Mouse (Mus musculus): ENCODE results near the gene Kcnk1. TPM values are rescaled to one million over a fixed set of nuclear protein-coding genes. Genes with fewer than 3 reads are reported as not detected.

The Kcnk1 gene
- total RNA-seq, 1 experiment: 28.0 TPM

DNA sequence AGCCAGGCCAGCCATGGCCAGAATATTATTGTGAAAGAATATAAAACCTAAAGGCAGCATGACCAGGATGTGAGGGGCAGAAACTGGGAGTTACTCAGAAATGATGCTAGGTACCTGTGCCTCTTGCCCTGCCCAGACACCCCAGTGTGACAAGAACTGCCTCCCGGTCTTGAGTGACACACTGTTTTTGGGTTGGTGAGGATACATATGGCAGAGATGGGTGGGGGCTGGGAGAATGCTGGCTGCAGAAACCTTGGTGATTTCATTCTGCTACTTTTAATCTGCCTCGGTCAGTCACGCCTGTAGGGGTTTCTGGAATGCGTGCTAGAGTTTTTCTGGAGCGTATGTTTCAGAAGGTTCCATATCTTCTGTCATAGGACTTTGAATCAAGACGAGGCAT lies 72.3 kb downstream of the Kcnk1 start:
- Histone ChIP-seq H3K9me3 (ENCODE audit: control insufficient read depth, insufficient read depth, low read depth, low read length) (no peaks in the 10 kb centered on the region), H3K36me3 (ENCODE audit: control insufficient read depth, insufficient read depth, low read length, poor library complexity, severe bottlenecking) (no peaks in the 10 kb centered on the region), H3K9ac (ENCODE audit: insufficient read depth, low read depth, low read length, poor library complexity, severe bottlenecking) (no peak overlapping the region), H3K27ac (ENCODE audit: insufficient read depth, low read depth, low read length, poor library complexity, severe bottlenecking) (no peak overlapping the region), H3K4me3 (ENCODE audit: insufficient read depth in 1 of 2, low read depth in 1 of 2, low read length in 2 of 2, poor library complexity in 1 of 2, severe bottlenecking in 1 of 2) (no peak overlapping the region), H3K4me1 (ENCODE audit: control insufficient read depth in 2 of 2, insufficient read depth in 2 of 2, low read length in 2 of 2, poor library complexity in 1 of 2) (no peaks in the 10 kb centered on the region)
- in situ Hi-C loops (cut with MboI; ENCODE audit: low sequenced_read_pairs in 2 of 2, unreplicated experiment in 2 of 2): no loop called here
- DNase-seq (ENCODE audit: low read depth, low spot score): no peak
- TF ChIP-seq MAFK (IDR thresholded peaks at IDR 0.05; ENCODE audit: insufficient read depth, low read depth, low read length): no peak
- TF ChIP-seq CHD2 (IDR thresholded peaks at IDR 0.05; ENCODE audit: low read depth, low read length): no peak
- TF ChIP-seq ZC3H11A (IDR thresholded peaks at IDR 0.05; ENCODE audit: borderline replicate concordance, low read depth, low read length): no peak
- no peak for TF ChIP-seq HCFC1 (IDR thresholded peaks at IDR 0.05; ENCODE audit: borderline replicate concordance, insufficient read depth, low read length)
- no peak for TF ChIP-seq ZNF384 (IDR thresholded peaks at IDR 0.05; ENCODE audit: low read depth, low read length)

DNA sequence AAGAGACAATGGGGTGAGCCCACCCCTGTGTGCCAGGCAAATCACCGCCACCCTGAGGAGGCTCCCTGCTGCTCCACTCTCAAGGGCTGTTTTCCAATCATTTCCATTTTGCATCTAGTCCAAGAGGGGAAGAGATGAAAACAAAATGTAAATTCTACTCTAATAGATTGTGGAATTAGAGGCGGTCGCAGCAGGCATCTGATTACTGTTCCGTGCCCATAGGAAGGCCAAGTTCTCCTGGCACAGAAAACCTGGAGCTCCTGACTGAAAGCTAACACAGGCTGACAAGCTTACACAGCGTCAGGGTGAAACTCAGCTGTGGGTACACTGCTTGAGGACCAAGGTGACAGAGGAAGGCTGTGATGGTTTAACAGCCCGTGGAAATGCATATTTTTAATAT lies 73.2 kb downstream of the Kcnk1 start:
- H3K27ac ChIP-seq (ENCODE audit: insufficient read depth, low read depth, low read length, poor library complexity, severe bottlenecking): no peak overlapping the region
- TF ChIP-seq ZC3H11A (IDR thresholded peaks at IDR 0.05; ENCODE audit: borderline replicate concordance, low read depth, low read length): no peak
- no peak for TF ChIP-seq HCFC1 (IDR thresholded peaks at IDR 0.05; ENCODE audit: borderline replicate concordance, insufficient read depth, low read length)
- TF ChIP-seq CHD2 (IDR thresholded peaks at IDR 0.05; ENCODE audit: low read depth, low read length): no peak
- TF ChIP-seq ZNF384 (IDR thresholded peaks at IDR 0.05; ENCODE audit: low read depth, low read length): no peak
- TF ChIP-seq MAFK (IDR thresholded peaks at IDR 0.05; ENCODE audit: insufficient read depth, low read depth, low read length): no peak
- H3K4me3 ChIP-seq (ENCODE audit: insufficient read depth in 1 of 2, low read depth in 1 of 2, low read length in 2 of 2, poor library complexity in 1 of 2, severe bottlenecking in 1 of 2): no peak overlapping the region
- no peaks in the 10 kb centered on the region for H3K36me3 ChIP-seq (ENCODE audit: control insufficient read depth, insufficient read depth, low read length, poor library complexity, severe bottlenecking)
- no peak overlapping the region for H3K9ac ChIP-seq (ENCODE audit: insufficient read depth, low read depth, low read length, poor library complexity, severe bottlenecking)
- DNase-seq (ENCODE audit: low read depth, low spot score): no peak
- in situ Hi-C loops (cut with MboI; ENCODE audit: low sequenced_read_pairs in 2 of 2, unreplicated experiment in 2 of 2): no loop called here
- H3K9me3 ChIP-seq (ENCODE audit: control insufficient read depth, insufficient read depth, low read depth, low read length): no peaks in the 10 kb centered on the region
- no peaks in the 10 kb centered on the region for H3K4me1 ChIP-seq (ENCODE audit: control insufficient read depth in 2 of 2, insufficient read depth in 2 of 2, low read length in 2 of 2, poor library complexity in 1 of 2)

DNA sequence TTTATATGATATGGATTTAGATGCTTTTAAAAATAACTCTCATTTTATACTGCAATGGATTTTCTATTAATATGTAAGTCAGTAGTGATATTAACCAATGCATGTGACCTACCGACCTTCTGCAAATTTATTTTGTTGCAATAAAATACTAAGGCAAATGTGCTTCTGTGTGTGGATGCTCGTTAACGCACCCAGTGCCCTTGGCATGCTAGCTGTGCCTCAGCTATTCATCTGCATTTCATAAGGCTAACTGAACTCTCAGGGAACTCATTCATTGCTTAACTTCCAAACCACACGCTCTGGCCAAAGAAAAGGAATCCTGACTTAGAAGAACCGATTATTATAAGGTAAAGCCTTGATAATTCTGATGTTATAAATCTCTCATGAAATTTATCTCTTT lies 77.7 kb downstream of the Kcnk1 start:
- Histone ChIP-seq H3K9me3 (ENCODE audit: control insufficient read depth, insufficient read depth, low read depth, low read length) (no peaks in the 10 kb centered on the region), H3K4me3 (ENCODE audit: insufficient read depth in 1 of 2, low read depth in 1 of 2, low read length in 2 of 2, poor library complexity in 1 of 2, severe bottlenecking in 1 of 2) (no peak overlapping the region), H3K9ac (ENCODE audit: insufficient read depth, low read depth, low read length, poor library complexity, severe bottlenecking) (no peak overlapping the region), H3K4me1 (ENCODE audit: control insufficient read depth in 2 of 2, insufficient read depth in 2 of 2, low read length in 2 of 2, poor library complexity in 1 of 2) (no peaks in the 10 kb centered on the region), H3K27ac (ENCODE audit: insufficient read depth, low read depth, low read length, poor library complexity, severe bottlenecking) (no peak overlapping the region), H3K36me3 (ENCODE audit: control insufficient read depth, insufficient read depth, low read length, poor library complexity, severe bottlenecking) (no peaks in the 10 kb centered on the region)
- no peak for DNase-seq (ENCODE audit: low read depth, low spot score)
- in situ Hi-C loops (cut with MboI; ENCODE audit: low sequenced_read_pairs in 2 of 2, unreplicated experiment in 2 of 2): no loop called here
- TF ChIP-seq HCFC1 (IDR thresholded peaks at IDR 0.05; ENCODE audit: borderline replicate concordance, insufficient read depth, low read length) (no peak), CHD2 (IDR thresholded peaks at IDR 0.05; ENCODE audit: low read depth, low read length) (no peak), MAFK (IDR thresholded peaks at IDR 0.05; ENCODE audit: insufficient read depth, low read depth, low read length) (no peak), ZNF384 (IDR thresholded peaks at IDR 0.05; ENCODE audit: low read depth, low read length) (no peak), ZC3H11A (IDR thresholded peaks at IDR 0.05; ENCODE audit: borderline replicate concordance, low read depth, low read length) (no peak)

DNA sequence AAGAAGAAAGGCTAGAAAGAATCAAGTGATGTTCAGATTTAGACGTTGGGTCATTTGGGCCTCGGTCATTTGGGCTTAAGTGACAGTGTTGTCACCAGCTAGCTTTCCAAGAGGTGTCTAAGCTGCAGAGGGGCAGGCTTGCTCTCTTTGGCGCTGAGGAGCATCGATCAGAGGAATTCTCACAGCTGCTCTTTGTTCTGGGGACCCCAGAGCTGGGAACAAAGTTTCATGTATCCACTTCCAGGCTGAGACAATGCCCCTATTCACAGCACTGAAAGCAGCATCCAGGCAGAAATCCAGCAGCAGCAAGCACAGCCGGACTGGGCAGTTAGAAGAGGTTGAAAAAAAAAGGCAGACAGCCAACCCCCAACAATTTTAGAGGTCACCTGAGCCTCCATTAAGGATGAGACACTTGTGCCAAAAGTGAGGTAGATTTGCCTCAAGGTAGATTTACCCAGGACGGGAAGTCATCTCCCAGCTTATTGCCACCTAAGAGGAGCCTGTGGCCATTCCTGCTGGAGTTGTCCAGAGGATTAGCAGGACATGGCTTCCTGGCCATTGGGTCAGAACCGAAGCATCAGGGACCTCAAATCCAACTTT lies 78.3 kb downstream of the Kcnk1 start:
- in situ Hi-C loops (cut with MboI; ENCODE audit: low sequenced_read_pairs in 2 of 2, unreplicated experiment in 2 of 2): no loop called here
- no peak for DNase-seq (ENCODE audit: low read depth, low spot score)
- Histone ChIP-seq H3K9ac (ENCODE audit: insufficient read depth, low read depth, low read length, poor library complexity, severe bottlenecking) (no peak overlapping the region), H3K4me1 (ENCODE audit: control insufficient read depth in 2 of 2, insufficient read depth in 2 of 2, low read length in 2 of 2, poor library complexity in 1 of 2) (no peaks in the 10 kb centered on the region), H3K27ac (ENCODE audit: insufficient read depth, low read depth, low read length, poor library complexity, severe bottlenecking) (no peak overlapping the region), H3K4me3 (ENCODE audit: insufficient read depth in 1 of 2, low read depth in 1 of 2, low read length in 2 of 2, poor library complexity in 1 of 2, severe bottlenecking in 1 of 2) (no peak overlapping the region), H3K36me3 (ENCODE audit: control insufficient read depth, insufficient read depth, low read length, poor library complexity, severe bottlenecking) (no peaks in the 10 kb centered on the region), H3K9me3 (ENCODE audit: control insufficient read depth, insufficient read depth, low read depth, low read length) (no peaks in the 10 kb centered on the region)
- TF ChIP-seq MAFK (IDR thresholded peaks at IDR 0.05; ENCODE audit: insufficient read depth, low read depth, low read length): no peak
- TF ChIP-seq CHD2 (IDR thresholded peaks at IDR 0.05; ENCODE audit: low read depth, low read length): no peak
- no peak for TF ChIP-seq ZNF384 (IDR thresholded peaks at IDR 0.05; ENCODE audit: low read depth, low read length)
- no peak for TF ChIP-seq ZC3H11A (IDR thresholded peaks at IDR 0.05; ENCODE audit: borderline replicate concordance, low read depth, low read length)
- TF ChIP-seq HCFC1 (IDR thresholded peaks at IDR 0.05; ENCODE audit: borderline replicate concordance, insufficient read depth, low read length): no peak

DNA sequence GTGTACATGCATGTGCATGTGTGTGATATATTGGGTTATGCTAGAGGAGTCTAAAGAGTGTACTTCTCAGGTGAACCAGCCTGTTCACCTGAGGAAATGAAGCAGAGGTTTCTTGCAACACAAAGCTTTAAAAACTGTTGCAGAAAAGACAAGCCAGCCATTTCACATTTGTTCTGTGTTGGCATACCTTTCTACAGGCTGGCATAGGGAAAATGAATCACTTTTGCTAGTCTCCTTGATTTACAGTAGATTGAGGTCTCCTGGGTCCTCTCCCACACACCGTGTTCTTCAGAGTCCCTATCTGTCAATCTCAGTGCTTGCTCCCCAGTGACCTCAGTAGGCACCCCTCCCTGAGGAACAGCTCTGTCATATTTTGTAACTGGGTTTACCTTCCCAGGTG lies 79.1 kb downstream of the Kcnk1 start:
- Histone ChIP-seq H3K4me1 (ENCODE audit: control insufficient read depth in 2 of 2, insufficient read depth in 2 of 2, low read length in 2 of 2, poor library complexity in 1 of 2) (no peaks in the 10 kb centered on the region), H3K9me3 (ENCODE audit: control insufficient read depth, insufficient read depth, low read depth, low read length) (no peaks in the 10 kb centered on the region), H3K4me3 (ENCODE audit: insufficient read depth in 1 of 2, low read depth in 1 of 2, low read length in 2 of 2, poor library complexity in 1 of 2, severe bottlenecking in 1 of 2) (no peak overlapping the region), H3K9ac (ENCODE audit: insufficient read depth, low read depth, low read length, poor library complexity, severe bottlenecking) (no peak overlapping the region), H3K27ac (ENCODE audit: insufficient read depth, low read depth, low read length, poor library complexity, severe bottlenecking) (no peak overlapping the region), H3K36me3 (ENCODE audit: control insufficient read depth, insufficient read depth, low read length, poor library complexity, severe bottlenecking) (no peaks in the 10 kb centered on the region)
- DNase-seq (ENCODE audit: low read depth, low spot score): no peak
- in situ Hi-C loops (cut with MboI; ENCODE audit: low sequenced_read_pairs in 2 of 2, unreplicated experiment in 2 of 2): no loop called here
- TF ChIP-seq ZC3H11A (IDR thresholded peaks at IDR 0.05; ENCODE audit: borderline replicate concordance, low read depth, low read length): no peak
- no peak for TF ChIP-seq HCFC1 (IDR thresholded peaks at IDR 0.05; ENCODE audit: borderline replicate concordance, insufficient read depth, low read length)
- TF ChIP-seq ZNF384 (IDR thresholded peaks at IDR 0.05; ENCODE audit: low read depth, low read length): no peak
- no peak for TF ChIP-seq CHD2 (IDR thresholded peaks at IDR 0.05; ENCODE audit: low read depth, low read length)
- no peak for TF ChIP-seq MAFK (IDR thresholded peaks at IDR 0.05; ENCODE audit: insufficient read depth, low read depth, low read length)
